Mouse (Mus musculus): ENCODE results near the gene Cdh23.

- TF ChIP-seq CTCF (IDR thresholded peaks at IDR 0.05) (no peak), POLR2A (IDR thresholded peaks at IDR 0.05; ENCODE audit: insufficient read depth, low read depth, low read length) (no peak)
Measured at GRCm38 (mm10) chr10:60626086-60626485, 70.2 kb downstream of the Cdh23 start.

Data from heart, adult 2 months (tissue).